Mouse (Mus musculus): Measurements from ENCODE around the gene Orc5.
"Not testable (repeated sequence)": the region's sequence is repeated elsewhere in the genome, so short reads cannot be mapped to it uniquely, and the experiment has no call there.

Orc5 gene

GRCm38 (mm10) chr5:22532571-22532970 lies 17.7 kb downstream of the Orc5 start:
- no peak for DNase-seq (ENCODE audit: low spot score)

GRCm38 (mm10) chr5:22522612-22523011 lies 27.6 kb downstream of the Orc5 start:
- DNase-seq (ENCODE audit: low spot score), result no peak

GRCm38 (mm10) chr5:22519708-22520107 lies 30.5 kb downstream of the Orc5 start:
- no peak for DNase-seq (ENCODE audit: low spot score)

- DNase-seq (ENCODE audit: low spot score), result not testable (repeated sequence)
These were observed 34.5 kb downstream of the Orc5 start for GRCm38 (mm10) chr5:22515745-22516144.

- not testable (repeated sequence) for DNase-seq (ENCODE audit: low spot score)
These were observed 36.0 kb downstream of the Orc5 start for GRCm38 (mm10) chr5:22514231-22514630.

- DNase-seq (ENCODE audit: low spot score), result not testable (repeated sequence)
These were observed 37.6 kb downstream of the Orc5 start for GRCm38 (mm10) chr5:22512579-22512978.

GRCm38 (mm10) chr5:22511824-22512223 lies 38.4 kb downstream of the Orc5 start:
- no peak for DNase-seq (ENCODE audit: low spot score)

- no peak for DNase-seq (ENCODE audit: low spot score)
These were observed 41.7 kb downstream of the Orc5 start for GRCm38 (mm10) chr5:22508560-22508959.

- DNase-seq (ENCODE audit: low spot score), result no peak
These were observed 50.8 kb downstream of the Orc5 start for GRCm38 (mm10) chr5:22499437-22499836.

GRCm38 (mm10) chr5:22491088-22491487 lies 59.1 kb downstream of the Orc5 start:
- DNase-seq (ENCODE audit: low spot score), result no peak

- no peak for DNase-seq (ENCODE audit: low spot score)
These were observed 61.1 kb downstream of the Orc5 start for GRCm38 (mm10) chr5:22489091-22489490.

GRCm38 (mm10) chr5:22486601-22487206 lies 63.5 kb downstream of the Orc5 start:
- no peak for DNase-seq (ENCODE audit: low spot score)

GRCm38 (mm10) chr5:22485764-22486163 lies 64.5 kb downstream of the Orc5 start:
- no peak for DNase-seq (ENCODE audit: low spot score)

- no peak for DNase-seq (ENCODE audit: low spot score)
These were observed 67.7 kb downstream of the Orc5 start for GRCm38 (mm10) chr5:22482567-22482966.

GRCm38 (mm10) chr5:22472445-22472844 lies 77.8 kb downstream of the Orc5 start:
- not testable (repeated sequence) for DNase-seq (ENCODE audit: low spot score)

- no peak for DNase-seq (ENCODE audit: low spot score)
These were observed 79.0 kb downstream of the Orc5 start for GRCm38 (mm10) chr5:22471243-22471642.

GRCm38 (mm10) chr5:22452871-22453661 lies 97.2 kb downstream of the Orc5 start:
- DNase-seq (ENCODE audit: low spot score), result no peak

GRCm38 (mm10) chr5:22452452-22452851 lies 97.8 kb downstream of the Orc5 start:
- no peak for DNase-seq (ENCODE audit: low spot score)

- no peak for DNase-seq (ENCODE audit: low spot score)
These were observed 98.5 kb downstream of the Orc5 start for GRCm38 (mm10) chr5:22451764-22452163.

- DNase-seq (ENCODE audit: low spot score), result no peak
These were observed 100.7 kb downstream of the Orc5 start for GRCm38 (mm10) chr5:22449492-22449891.
